Mouse (Mus musculus): ENCODE measurements at regions not wholly inside any gene's neighbourhood (a gene's known extent, or its start where the extent isn't known, plus 50 kb on each side); places are given as distances from the start of the nearest gene placed in this dataset.
A peak's percentile ranks its signal among the peaks of the same experiment; 100 is the strongest.

- Histone ChIP-seq H3K9ac (no peak overlapping the region), H3K27me3 (no peaks in the 10 kb centered on the region), H3K27ac (no peak overlapping the region), H3K36me3 (no peaks in the 10 kb centered on the region), H3K4me2 (no peak overlapping the region), H3K4me1 (0 out of 2 replicates have a peak, but pooled peaks cover 2% of the 10 kb centered on the region), H3K9me3 (no peaks in the 10 kb centered on the region), H3K4me3 (no peak overlapping the region)
- ATAC-seq (ENCODE audit: insufficient number of reproducible peaks, low FRiP score, low TSS enrichment, low read depth): no peak
- WGBS: 68% methylated on average over 10 of the region's 10 CpGs
Measured at GRCm38 (mm10) chr2:79510485-79511094, 54.0 kb upstream of the Cerkl start.

GRCm38 (mm10) chr2:79511108-79511507 is 54.5 kb upstream of the Cerkl start:
- H3K4me2 ChIP-seq: no peak overlapping the region
- H3K9me3 ChIP-seq: no peaks in the 10 kb centered on the region
- no peak overlapping the region for H3K4me3 ChIP-seq
- no peak overlapping the region for H3K9ac ChIP-seq
- H3K27ac ChIP-seq: no peak overlapping the region
- H3K4me1 ChIP-seq: 0 out of 2 replicates have a peak, but pooled peaks cover 2% of the 10 kb centered on the region
- WGBS: 70% methylated on average over 6 of the region's 6 CpGs
- no peaks in the 10 kb centered on the region for H3K27me3 ChIP-seq
- ATAC-seq (ENCODE audit: insufficient number of reproducible peaks, low FRiP score, low TSS enrichment, low read depth): no peak
- H3K36me3 ChIP-seq: no peaks in the 10 kb centered on the region

- 20% methylated on average over 11 of the region's 11 CpGs for WGBS
- Histone ChIP-seq H3K9ac (no peak overlapping the region), H3K4me2 (peak overlapping the region; percentile 19)
Measured at GRCm38 (mm10) chr2:79511676-79512323, 55.2 kb upstream of the Cerkl start.

GRCm38 (mm10) chr2:79512374-79512773 is 55.8 kb upstream of the Cerkl start:
- peak overlapping the region; percentile 19 for H3K4me2 ChIP-seq
- H3K9ac ChIP-seq: no peak overlapping the region
- H3K36me3 ChIP-seq: no peaks in the 10 kb centered on the region
- no peaks in the 10 kb centered on the region for H3K27me3 ChIP-seq
- H3K9me3 ChIP-seq: no peaks in the 10 kb centered on the region
- H3K4me3 ChIP-seq: no peak overlapping the region
- 0 out of 2 replicates have a peak, but pooled peaks cover 2% of the 10 kb centered on the region for H3K4me1 ChIP-seq
- WGBS: 29% methylated on average over 2 of the region's 2 CpGs
- no peak for ATAC-seq (ENCODE audit: insufficient number of reproducible peaks, low FRiP score, low TSS enrichment, low read depth)
- H3K27ac ChIP-seq: no peak overlapping the region

More at GRCm38 (mm10) chr2:79511676-79512323, 55.2 kb upstream of the Cerkl start:
- Histone ChIP-seq H3K9me3 (no peaks in the 10 kb centered on the region), H3K4me3 (no peak overlapping the region), H3K36me3 (no peaks in the 10 kb centered on the region), H3K4me1 (0 out of 2 replicates have a peak, but pooled peaks cover 2% of the 10 kb centered on the region), H3K27me3 (no peaks in the 10 kb centered on the region), H3K27ac (no peak overlapping the region)
- no peak for ATAC-seq (ENCODE audit: insufficient number of reproducible peaks, low FRiP score, low TSS enrichment, low read depth)

GRCm38 (mm10) chr2:79513726-79514125 is 57.1 kb upstream of the Cerkl start:
- Histone ChIP-seq H3K36me3 (no peaks in the 10 kb centered on the region), H3K27me3 (no peaks in the 10 kb centered on the region), H3K4me2 (no peak overlapping the region), H3K4me3 (no peak overlapping the region), H3K27ac (no peak overlapping the region), H3K9ac (no peak overlapping the region), H3K4me1 (0 out of 2 replicates have a peak, but pooled peaks cover 6% of the 10 kb centered on the region), H3K9me3 (no peaks in the 10 kb centered on the region)
- 74% methylated on average over 3 of the region's 3 CpGs for WGBS
- no peak for ATAC-seq (ENCODE audit: insufficient number of reproducible peaks, low FRiP score, low TSS enrichment, low read depth)

GRCm38 (mm10) chr2:79518046-79518750 is 61.6 kb upstream of the Cerkl start:
- H3K9me3 ChIP-seq: no peaks in the 10 kb centered on the region
- no peak overlapping the region for H3K9ac ChIP-seq
- WGBS: 53% methylated on average over 8 of the region's 8 CpGs
- H3K4me2 ChIP-seq: no peak overlapping the region
- no peak for ATAC-seq (ENCODE audit: insufficient number of reproducible peaks, low FRiP score, low TSS enrichment, low read depth)
- H3K4me3 ChIP-seq: no peak overlapping the region
- H3K27ac ChIP-seq: no peak overlapping the region
- 0 out of 2 replicates have a peak, but pooled peaks cover 4% of the 10 kb centered on the region for H3K4me1 ChIP-seq
- H3K27me3 ChIP-seq: no peaks in the 10 kb centered on the region
- H3K36me3 ChIP-seq: no peaks in the 10 kb centered on the region

- H3K9me3 ChIP-seq: no peaks in the 10 kb centered on the region
- no peak overlapping the region for H3K4me2 ChIP-seq
- no peak for ATAC-seq (ENCODE audit: insufficient number of reproducible peaks, low FRiP score, low TSS enrichment, low read depth)
- no peak overlapping the region for H3K4me3 ChIP-seq
- WGBS: 78% methylated on average over 6 of the region's 6 CpGs
- 0 out of 2 replicates have a peak, but pooled peaks cover 4% of the 10 kb centered on the region for H3K4me1 ChIP-seq
- no peak overlapping the region for H3K27ac ChIP-seq
- no peaks in the 10 kb centered on the region for H3K36me3 ChIP-seq
- no peak overlapping the region for H3K9ac ChIP-seq
- H3K27me3 ChIP-seq: no peaks in the 10 kb centered on the region
Measured at GRCm38 (mm10) chr2:79519799-79520449, 63.3 kb upstream of the Cerkl start.

- Histone ChIP-seq H3K27ac (no peak overlapping the region), H3K36me3 (no peaks in the 10 kb centered on the region), H3K9me3 (no peaks in the 10 kb centered on the region), H3K9ac (no peak overlapping the region), H3K4me2 (no peak overlapping the region), H3K4me3 (no peak overlapping the region), H3K4me1 (no peaks in the 10 kb centered on the region), H3K27me3 (no peaks in the 10 kb centered on the region)
- no peak for ATAC-seq (ENCODE audit: insufficient number of reproducible peaks, low FRiP score, low TSS enrichment, low read depth)
- 34% methylated on average over 4 of the region's 4 CpGs for WGBS
Measured at GRCm38 (mm10) chr2:79523441-79523840, 66.9 kb upstream of the Cerkl start.

GRCm38 (mm10) chr2:79527529-79527928 is 70.9 kb upstream of the Cerkl start:
- no peak overlapping the region for H3K4me2 ChIP-seq
- no peak overlapping the region for H3K27ac ChIP-seq
- H3K4me1 ChIP-seq: no peaks in the 10 kb centered on the region
- H3K27me3 ChIP-seq: no peaks in the 10 kb centered on the region
- H3K9ac ChIP-seq: no peak overlapping the region
- H3K4me3 ChIP-seq: no peak overlapping the region
- no peaks in the 10 kb centered on the region for H3K36me3 ChIP-seq
- ATAC-seq (ENCODE audit: insufficient number of reproducible peaks, low FRiP score, low TSS enrichment, low read depth): no peak
- no peaks in the 10 kb centered on the region for H3K9me3 ChIP-seq
- 79% methylated on average over 5 of the region's 5 CpGs for WGBS

GRCm38 (mm10) chr2:79528347-79528990 is 71.9 kb upstream of the Cerkl start:
- no peak for ATAC-seq (ENCODE audit: insufficient number of reproducible peaks, low FRiP score, low TSS enrichment, low read depth)
- 76% methylated on average over 18 of the region's 18 CpGs for WGBS
- H3K27ac ChIP-seq: no peak overlapping the region
- no peak overlapping the region for H3K4me2 ChIP-seq
- no peak overlapping the region for H3K4me3 ChIP-seq
- H3K27me3 ChIP-seq: no peaks in the 10 kb centered on the region
- no peaks in the 10 kb centered on the region for H3K4me1 ChIP-seq
- no peak overlapping the region for H3K9ac ChIP-seq
- H3K9me3 ChIP-seq: no peaks in the 10 kb centered on the region
- no peaks in the 10 kb centered on the region for H3K36me3 ChIP-seq

GRCm38 (mm10) chr2:79529185-79529584 is 72.6 kb upstream of the Cerkl start:
- Histone ChIP-seq H3K9ac (no peak overlapping the region), H3K4me3 (no peak overlapping the region), H3K27ac (no peak overlapping the region), H3K36me3 (no peaks in the 10 kb centered on the region), H3K9me3 (no peaks in the 10 kb centered on the region), H3K4me1 (no peaks in the 10 kb centered on the region), H3K4me2 (no peak overlapping the region), H3K27me3 (no peaks in the 10 kb centered on the region)
- ATAC-seq (ENCODE audit: insufficient number of reproducible peaks, low FRiP score, low TSS enrichment, low read depth): no peak
- 54% methylated on average over 2 of the region's 2 CpGs for WGBS
